In genomic region chr1:54439080-54439476, GRCm38 (mm10) we compare ENCODE assay signal across 8 mouse cellular contexts. TPM values are rescaled to one million over a fixed set of nuclear protein-coding genes. Genes with fewer than 3 reads are reported as not detected.
DNase-seq lines count a peak whose midpoint lies in the region; ATAC-seq and TF ChIP-seq lines count a peak whose summit lies in the region.

No protein-coding gene starts in this region.

- 47% methylated on average over 3 of the region's 3 CpGs for WGBS in heart, adult 2 months
- 44% methylated on average over 3 of the region's 3 CpGs for WGBS in forebrain, embryonic 15.5 days
- 45% methylated on average over 3 of the region's 3 CpGs for WGBS in liver, embryonic 14.5 days (ENCODE audit: insufficient replicate concordance)

- peak overlapping the region; percentile 75 for H3K4me3 ChIP-seq in heart, adult 2 months
- H3K4me3 ChIP-seq in C2C12 (ENCODE audit: insufficient read depth, poor library complexity, severe bottlenecking), result peak overlapping the region; percentile 78
- peak overlapping the region; percentile 85 for H3K4me3 ChIP-seq in forebrain, embryonic 15.5 days
- H3K4me3 ChIP-seq in liver, embryonic 14.5 days (ENCODE audit: insufficient read depth in 1 of 2, low read depth in 2 of 2, low read length in 2 of 2), result peak overlapping the region; percentile 86 to 93; a peak in 3 of 4 replicates

- peak overlapping the region; percentile 32; the same call in 1 of the 2 replicates for H3K9ac ChIP-seq in heart, adult 2 months (ENCODE audit: low read depth, low read length)
- H3K9ac ChIP-seq in forebrain, embryonic 15.5 days (replicated peaks), result peak overlapping the region; percentile 89
- peak overlapping the region; percentile 89; the same call in 1 of the 2 replicates for H3K9ac ChIP-seq in liver, embryonic 14.5 days (replicated peaks)

- DNase-seq in heart, adult 2 months, result peak in 1 of 2 experiments; percentile 20
- DNase-seq in heart, adult 11 months, result no peak
- DNase-seq in liver, embryonic 14.5 days (ENCODE audit: low read depth in 3 of 3, low spot score in 3 of 3), result no peak
- no peak for DNase-seq in c-Kit-positive CD71-positive TER-119-positive erythroid progenitor cells, embryonic 14.5 days (ENCODE audit: low spot score)
- DNase-seq in adrenal gland, postnatal 25 days, result no peak

- H3ac ChIP-seq in C2C12 (ENCODE audit: control insufficient read depth, insufficient read length, low read depth), result no peak overlapping the region

- TF ChIP-seq POLR2A in heart, adult 2 months (IDR thresholded peaks at IDR 0.05; ENCODE audit: insufficient read depth, low read depth, low read length), result no peak

- ATAC-seq in forebrain, embryonic 15.5 days (replicated peaks), result peak; percentile 43; the same call in 1 of the 2 replicates
- no peak for ATAC-seq in liver, embryonic 14.5 days (ENCODE audit: insufficient read depth)
- no peak for ATAC-seq in cerebellum, adult (ENCODE audit: insufficient number of reproducible peaks, low FRiP score, low TSS enrichment)

- no peaks in the 10 kb centered on the region for H3K9me3 ChIP-seq in forebrain, embryonic 15.5 days
- H3K9me3 ChIP-seq in liver, embryonic 14.5 days (ENCODE audit: control insufficient read depth, low read length), result no peaks in the 10 kb centered on the region

- peaks cover 1% of the 10 kb centered on the region for H3K79me3 ChIP-seq in C2C12 (ENCODE audit: low read depth)

- no peak for TF ChIP-seq CTCF in heart, adult 2 months (IDR thresholded peaks at IDR 0.05)
- no peak for TF ChIP-seq CTCF in C2C12 (IDR thresholded peaks at IDR 0.05; ENCODE audit: control insufficient read depth, insufficient read depth, insufficient read length)
- no peak for TF ChIP-seq CTCF in liver, embryonic 14.5 days (IDR thresholded peaks at IDR 0.05; ENCODE audit: low read depth)

- TF ChIP-seq EP300 in heart, adult 2 months (IDR thresholded peaks at IDR 0.05; ENCODE audit: insufficient read depth, low read depth, low read length), result no peak
- TF ChIP-seq EP300 in liver, embryonic 14.5 days (IDR thresholded peaks at IDR 0.05; ENCODE audit: low read depth), result no peak

- no peaks in the 10 kb centered on the region; the same call in 1 of the 2 replicates for H3K79me2 ChIP-seq in heart, adult 2 months (replicated peaks; ENCODE audit: control insufficient read depth, insufficient read depth, low read length)
- peaks cover 23% of the 10 kb centered on the region for H3K79me2 ChIP-seq in C2C12 (ENCODE audit: control insufficient read depth, insufficient read depth)

- H3K36me3 ChIP-seq in heart, adult 2 months (ENCODE audit: control insufficient read depth, insufficient read depth, low read length), result peaks cover 9% of the 10 kb centered on the region; the same call in 1 of the 2 replicates
- H3K36me3 ChIP-seq in C2C12 (ENCODE audit: control insufficient read depth, insufficient read depth), result no peaks in the 10 kb centered on the region
- H3K36me3 ChIP-seq in forebrain, embryonic 15.5 days, result no peaks in the 10 kb centered on the region
- no peaks in the 10 kb centered on the region for H3K36me3 ChIP-seq in liver, embryonic 14.5 days (replicated peaks; ENCODE audit: control insufficient read depth, insufficient read depth, low read depth)

- peak overlapping the region; percentile 73 for H3K4me2 ChIP-seq in forebrain, embryonic 15.5 days (replicated peaks)
- H3K4me2 ChIP-seq in liver, embryonic 14.5 days (ENCODE audit: low read depth), result peak overlapping the region; percentile 74

- peaks cover 5% of the 10 kb centered on the region for H3K4me1 ChIP-seq in heart, adult 2 months (ENCODE audit: control insufficient read depth, insufficient read depth, low read length)
- peaks cover 24% of the 10 kb centered on the region for H3K4me1 ChIP-seq in forebrain, embryonic 15.5 days
- H3K4me1 ChIP-seq in liver, embryonic 14.5 days (replicated peaks; ENCODE audit: control insufficient read depth in 2 of 2, insufficient read depth in 2 of 2, low read length in 1 of 2), result no peaks in the 10 kb centered on the region

- H3K27ac ChIP-seq in heart, adult 2 months, result peak overlapping the region; percentile 76
- no peak overlapping the region; the same call in 1 of the 2 replicates for H3K27ac ChIP-seq in forebrain, embryonic 15.5 days (replicated peaks)
- no peak overlapping the region for H3K27ac ChIP-seq in liver, embryonic 14.5 days

- H3K27me3 ChIP-seq in heart, adult 2 months (ENCODE audit: control insufficient read depth, insufficient read depth, low read length), result no peaks in the 10 kb centered on the region
- no peaks in the 10 kb centered on the region for H3K27me3 ChIP-seq in C2C12 (ENCODE audit: control insufficient read depth, insufficient read depth, insufficient read length)
- H3K27me3 ChIP-seq in forebrain, embryonic 15.5 days, result no peaks in the 10 kb centered on the region
- no peaks in the 10 kb centered on the region for H3K27me3 ChIP-seq in liver, embryonic 14.5 days (ENCODE audit: control insufficient read depth, insufficient read depth, low read length)

- intact Hi-C loops in heart, adult 2 months (cut with DNase I), result no loop called here

TF ChIP-seq in C2C12, 6 proteins besides CTCF, POLR2A, EP300 and RAD21:
- TF ChIP-seq MAX (IDR thresholded peaks at IDR 0.05) (no peak), MYOD1 (IDR thresholded peaks at IDR 0.05; ENCODE audit: control insufficient read depth, insufficient read length, low read depth) (no peak), FOSL1 (IDR thresholded peaks at IDR 0.05; ENCODE audit: insufficient read depth, low read length, poor library complexity, severe bottlenecking) (no peak), USF1 (IDR thresholded peaks at IDR 0.05; ENCODE audit: low read depth) (no peak), CEBPB (IDR thresholded peaks at IDR 0.05; ENCODE audit: low read depth) (no peak), MYOG (IDR thresholded peaks at IDR 0.05; ENCODE audit: control insufficient read depth, extremely low read depth, insufficient read length) (no peak)

RNA-seq across cellular contexts. Expression of gene Gtf3c3, which starts 0.3 kb away (rescaled TPM):
- 10 to 100 TPM; 11.3 to 13.8 TPM for total RNA-seq in heart, adult 2 months (2021)
- polyA plus RNA-seq in heart, adult 2 months (2012; rRNA removed), result 4.0 and 7.5 TPM in 2 replicates
- polyA plus RNA-seq in C2C12 (2012; fragmentation: generic; extraction: Trizol), result 4.9 TPM
- polyA plus RNA-seq in forebrain, embryonic 15.5 days (2015; fragmentation: Nextera tagmentation; extraction: Ambion mirVana), result 23.8 and 24.3 TPM in 2 replicates
- polyA plus RNA-seq in liver, embryonic 14.5 days (2012; rRNA removed), result 3.1 and 3.9 TPM in 2 replicates
- polyA plus RNA-seq in liver, embryonic 14.5 days (2014; fragmentation: Nextera tagmentation; extraction: Ambion mirVana), result 5.6 and 7.3 TPM in 2 replicates
- 26.5 and 36.6 TPM in 2 replicates for total RNA-seq in adrenal gland, postnatal 25 days (2021)

Comparison
In these comparisons a context has a peak if more than half of its experiments do, and no peak if none do; other contexts are left out.
1. H3K9ac ChIP-seq: peak in every context shown above with its lines; median percentile 89 in forebrain, embryonic 15.5 days; 89 in liver, embryonic 14.5 days; 32 in heart, adult 2 months.